Mouse (Mus musculus): Measurements from ENCODE around the gene Rbak. TPM values are rescaled to one million over a fixed set of nuclear protein-coding genes. Genes with fewer than 3 reads are reported as not detected.
A peak's percentile ranks its signal among the peaks of the same experiment; 100 is the strongest.

The Rbak gene
- polyA plus RNA-seq, 1 experiment from 2014 or later, result 14.4 TPM

DNA sequence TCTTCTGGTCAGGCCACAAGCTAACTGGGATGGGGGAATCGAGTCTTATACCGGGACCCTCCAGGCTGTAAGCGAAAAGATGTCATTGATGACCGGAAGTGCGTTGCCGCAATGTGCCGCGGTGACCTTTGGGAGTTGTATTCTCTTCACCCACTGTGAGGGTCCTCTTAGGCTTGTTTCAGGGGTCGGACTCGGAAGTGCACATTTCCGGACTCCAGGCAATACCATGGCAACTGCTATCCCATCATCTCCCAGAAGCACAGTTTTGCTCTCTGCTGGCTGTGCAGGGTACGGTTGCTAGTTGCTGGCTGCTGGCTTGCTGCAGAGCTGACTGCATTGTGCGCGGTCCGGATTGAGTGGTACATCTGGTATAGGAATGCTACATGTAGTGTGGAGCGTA is 51.5 kb downstream of the Rbak start:
- Histone ChIP-seq H3K4me1 (peaks cover 10% of the 10 kb centered on the region), H3K4me3 (no peak overlapping the region), H3K9me3 (peaks cover 8% of the 10 kb centered on the region; the same call in 1 of the 2 replicates), H3K27me3 (ENCODE audit: poor library complexity, severe bottlenecking) (no peaks in the 10 kb centered on the region), H3K36me3 (replicated peaks) (no peaks in the 10 kb centered on the region), H3K27ac (no peak overlapping the region)
- DNase-seq (ENCODE audit: extremely low spot score, low spot score), result no peak
- WGBS, result 87% methylated on average over 16 of the region's 16 CpGs

DNA sequence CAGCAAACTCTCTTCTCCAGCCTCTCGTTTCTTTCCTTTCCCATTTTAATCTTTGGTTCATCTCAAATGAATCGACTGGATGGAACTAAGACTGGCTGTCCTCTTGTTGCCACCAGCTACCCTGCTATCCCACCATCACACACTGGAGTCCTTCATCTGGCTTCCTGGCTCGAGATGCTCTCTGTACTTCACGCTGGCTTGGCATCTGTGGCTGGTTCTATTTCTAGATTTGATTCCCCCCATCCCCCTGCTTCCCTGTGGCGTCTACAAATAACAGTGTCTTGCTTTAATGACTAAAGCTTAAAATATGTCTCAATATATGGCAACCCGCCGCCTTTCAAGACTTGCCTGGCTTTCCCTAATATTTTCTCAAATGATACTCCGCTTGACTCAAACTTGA is 52.7 kb downstream of the Rbak start:
- H3K27ac ChIP-seq, result no peak overlapping the region
- no peaks in the 10 kb centered on the region for H3K27me3 ChIP-seq (ENCODE audit: poor library complexity, severe bottlenecking)
- peaks cover 10% of the 10 kb centered on the region for H3K4me1 ChIP-seq
- no peak overlapping the region for H3K4me3 ChIP-seq
- H3K9me3 ChIP-seq, result peaks cover 8% of the 10 kb centered on the region; the same call in 1 of the 2 replicates
- no peaks in the 10 kb centered on the region for H3K36me3 ChIP-seq (replicated peaks)
- DNase-seq (ENCODE audit: extremely low spot score, low spot score), result no peak
- WGBS, result 89% methylated on average over 8 of the region's 8 CpGs

DNA sequence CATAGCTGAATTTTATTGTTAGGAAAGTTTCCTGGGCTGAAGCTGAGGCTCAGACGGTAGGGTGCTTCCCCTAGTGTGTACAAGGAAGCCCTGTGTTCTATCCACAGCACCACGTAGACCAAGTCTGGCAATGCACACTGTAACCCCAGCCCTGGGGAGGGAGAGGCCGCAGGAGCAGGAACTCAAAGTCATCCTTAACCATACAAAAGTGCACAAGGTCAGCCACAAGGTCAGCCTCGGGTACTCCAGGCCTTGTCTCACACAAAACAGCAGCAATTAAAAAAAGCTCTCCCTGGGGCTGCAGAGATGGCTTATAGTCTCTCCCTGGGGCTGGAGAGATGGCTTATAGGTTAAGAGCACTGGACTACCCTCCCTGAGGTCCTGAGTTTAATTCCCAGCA is 53.7 kb downstream of the Rbak start:
- Histone ChIP-seq H3K9me3 (peaks cover 8% of the 10 kb centered on the region; the same call in 1 of the 2 replicates), H3K4me3 (no peak overlapping the region), H3K36me3 (replicated peaks) (no peaks in the 10 kb centered on the region), H3K27ac (no peak overlapping the region), H3K27me3 (ENCODE audit: poor library complexity, severe bottlenecking) (no peaks in the 10 kb centered on the region), H3K4me1 (peaks cover 10% of the 10 kb centered on the region)
- 71% methylated on average over 4 of the region's 4 CpGs for WGBS
- DNase-seq (ENCODE audit: extremely low spot score, low spot score), result no peak

DNA sequence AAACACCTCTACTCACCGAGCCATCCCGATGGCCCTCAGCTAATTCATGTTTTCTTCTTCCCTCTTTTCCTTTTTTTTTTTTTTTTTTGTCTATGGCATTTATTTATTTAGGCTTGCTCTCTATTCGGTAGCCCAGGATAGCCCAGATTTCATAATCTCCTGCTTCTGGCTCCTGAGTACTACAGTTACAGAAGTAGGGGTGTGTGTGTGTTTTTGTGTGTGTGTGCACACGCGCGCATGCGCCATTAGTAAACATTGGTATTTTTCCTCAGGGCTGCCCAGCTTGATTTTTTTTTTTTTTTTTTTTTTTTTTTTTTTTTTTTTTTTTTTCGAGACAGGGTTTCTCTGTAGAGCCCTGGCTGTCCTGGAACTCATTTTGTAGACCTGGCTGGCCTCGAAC is 54.5 kb downstream of the Rbak start:
- no peaks in the 10 kb centered on the region for H3K36me3 ChIP-seq (replicated peaks)
- H3K4me3 ChIP-seq, result no peak overlapping the region
- H3K9me3 ChIP-seq, result peaks cover 8% of the 10 kb centered on the region; the same call in 1 of the 2 replicates
- peaks cover 10% of the 10 kb centered on the region for H3K4me1 ChIP-seq
- no peaks in the 10 kb centered on the region for H3K27me3 ChIP-seq (ENCODE audit: poor library complexity, severe bottlenecking)
- no peak for DNase-seq (ENCODE audit: extremely low spot score, low spot score)
- 92% methylated on average over 9 of the region's 9 CpGs for WGBS
- H3K27ac ChIP-seq, result no peak overlapping the region

DNA sequence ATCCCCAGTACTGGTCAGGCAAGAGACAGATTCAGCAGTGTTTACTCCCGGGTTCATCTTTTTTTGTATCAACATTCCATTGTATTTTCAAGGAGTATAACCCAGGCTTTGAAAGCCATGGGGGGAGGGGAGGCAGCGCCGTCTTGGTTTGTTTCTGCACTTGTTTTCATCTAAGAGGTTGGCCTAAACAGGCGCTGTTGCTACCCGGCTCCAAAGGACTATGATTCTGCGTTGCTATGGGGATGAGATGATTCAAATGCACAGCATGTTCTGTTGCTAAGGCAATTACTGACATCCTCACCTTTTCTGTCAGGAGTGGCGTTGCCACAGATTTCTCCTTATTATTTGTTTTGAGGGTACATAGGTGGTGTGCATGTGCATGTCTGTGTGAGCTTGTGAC is 55.0 kb downstream of the Rbak start:
- peaks cover 10% of the 10 kb centered on the region for H3K4me1 ChIP-seq
- H3K27me3 ChIP-seq (ENCODE audit: poor library complexity, severe bottlenecking), result no peaks in the 10 kb centered on the region
- no peak overlapping the region for H3K4me3 ChIP-seq
- 0 out of 2 replicates have a peak overlapping the region, but pooled peaks have one; percentile 5 for H3K27ac ChIP-seq
- H3K9me3 ChIP-seq, result peaks cover 8% of the 10 kb centered on the region; the same call in 1 of the 2 replicates
- no peaks in the 10 kb centered on the region for H3K36me3 ChIP-seq (replicated peaks)
- WGBS, result 50% methylated on average over 7 of the region's 7 CpGs
- peak; percentile 20 for DNase-seq (ENCODE audit: extremely low spot score, low spot score)

DNA sequence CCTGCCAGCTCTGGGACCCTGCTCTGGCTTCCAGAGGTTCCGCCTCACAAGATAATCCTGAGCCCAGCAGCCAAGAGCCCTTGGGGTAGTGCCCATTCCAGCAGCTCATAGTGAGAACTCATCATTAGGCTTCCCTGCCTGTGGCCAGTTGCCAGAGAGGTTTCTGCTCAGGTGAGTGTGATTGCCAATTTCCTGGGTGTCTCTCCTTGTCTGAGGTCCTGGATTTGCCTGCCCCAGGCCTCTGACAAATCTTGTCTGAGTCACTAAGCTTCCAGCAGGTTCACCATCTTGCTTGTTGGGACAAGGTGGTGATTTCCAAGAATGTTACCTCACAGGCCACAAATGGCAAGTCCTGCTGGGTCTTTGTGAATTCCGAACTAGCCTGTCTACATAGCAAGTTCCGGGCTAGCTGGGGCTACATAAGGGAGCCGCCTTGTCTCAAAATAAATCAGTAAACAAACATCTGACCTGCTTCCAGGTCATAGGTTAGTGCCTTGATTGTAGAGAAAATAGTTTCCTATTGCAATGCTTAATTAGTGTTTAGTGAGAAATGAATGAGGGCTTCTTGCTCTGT is 55.7 kb downstream of the Rbak start:
- 79% methylated on average over 4 of the region's 4 CpGs for WGBS
- H3K27ac ChIP-seq, result 0 out of 2 replicates have a peak overlapping the region, but pooled peaks have one; percentile 5
- H3K4me3 ChIP-seq, result no peak overlapping the region
- H3K36me3 ChIP-seq (replicated peaks), result no peaks in the 10 kb centered on the region
- H3K27me3 ChIP-seq (ENCODE audit: poor library complexity, severe bottlenecking), result no peaks in the 10 kb centered on the region
- H3K4me1 ChIP-seq, result peaks cover 10% of the 10 kb centered on the region
- no peak for DNase-seq (ENCODE audit: extremely low spot score, low spot score)
- peaks cover 8% of the 10 kb centered on the region; the same call in 1 of the 2 replicates for H3K9me3 ChIP-seq

DNA sequence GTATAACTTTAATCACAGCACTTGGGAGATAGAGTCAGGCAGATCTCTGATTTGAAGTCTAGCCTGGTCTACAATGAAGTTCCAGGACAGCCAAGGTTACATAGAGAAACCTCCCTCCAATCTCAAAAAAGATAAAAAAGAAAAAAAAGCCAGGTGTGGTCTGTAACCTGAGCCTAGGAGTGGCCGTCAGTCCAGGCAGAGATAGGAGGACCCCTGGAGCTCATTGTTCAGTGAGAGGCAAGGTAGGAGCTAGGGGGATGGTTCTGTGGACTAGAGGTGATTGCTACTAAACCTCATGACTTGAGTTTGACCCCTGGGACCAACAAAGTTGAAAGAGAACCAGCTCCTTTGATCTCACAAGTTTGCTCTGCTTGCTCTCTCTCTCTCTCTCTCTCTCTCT is 57.9 kb downstream of the Rbak start:
- H3K36me3 ChIP-seq (replicated peaks), result no peaks in the 10 kb centered on the region
- no peaks in the 10 kb centered on the region for H3K27me3 ChIP-seq (ENCODE audit: poor library complexity, severe bottlenecking)
- H3K27ac ChIP-seq, result no peak overlapping the region
- no peak for DNase-seq (ENCODE audit: extremely low spot score, low spot score)
- H3K4me3 ChIP-seq, result no peak overlapping the region
- 35% methylated on average over 1 of the region's 1 CpGs for WGBS
- no peaks in the 10 kb centered on the region for H3K9me3 ChIP-seq
- H3K4me1 ChIP-seq, result peaks cover 10% of the 10 kb centered on the region

Small RNA genes within 50 kb of the gene (microRNA-seq; reads per million reads assigned to microRNA genes)
- gene Gm44405, result not detected

Other genes starting within 250 kb of the Rbak start
- gene Fscn1, start 220.4 kb downstream of the Rbak start, polyA plus RNA-seq (2016; fragmentation: Nextera tagmentation; extraction: Ambion mirVana), result 676 and 689 TPM in 2 replicates
- 44.4 and 48.0 TPM in 2 replicates for gene Rnf216, start 67.8 kb downstream of the Rbak start, polyA plus RNA-seq (2016; fragmentation: Nextera tagmentation; extraction: Ambion mirVana)
- gene Olfr718-ps1, start 33.2 kb downstream of the Rbak start, polyA plus RNA-seq (2016; fragmentation: Nextera tagmentation; extraction: Ambion mirVana), result 0.02 TPM in 1 of 2 replicates, not detected in the other
- gene Spdye4b, start 242 bp upstream of the Rbak start, polyA plus RNA-seq (2016; fragmentation: Nextera tagmentation; extraction: Ambion mirVana), result not detected in 2 replicates
- gene Spdye4a, start 46.1 kb upstream of the Rbak start, polyA plus RNA-seq (2016; fragmentation: Nextera tagmentation; extraction: Ambion mirVana), result not detected in 2 replicates
- gene Zfp12, start 54.4 kb upstream of the Rbak start, polyA plus RNA-seq (2016; fragmentation: Nextera tagmentation; extraction: Ambion mirVana), result 19.7 and 24.1 TPM in 2 replicates
- gene Zfp316, start 89.2 kb upstream of the Rbak start, polyA plus RNA-seq (2016; fragmentation: Nextera tagmentation; extraction: Ambion mirVana), result 3.1 and 3.4 TPM in 2 replicates
- gene Zfp853, start 112.8 kb upstream of the Rbak start, polyA plus RNA-seq (2016; fragmentation: Nextera tagmentation; extraction: Ambion mirVana), result not detected in 2 replicates
- 64.0 and 68.4 TPM in 2 replicates for gene E130309D02Rik, start 134.6 kb upstream of the Rbak start, polyA plus RNA-seq (2016; fragmentation: Nextera tagmentation; extraction: Ambion mirVana)
- 70.2 and 70.9 TPM in 2 replicates for gene Zdhhc4, start 148.5 kb upstream of the Rbak start, polyA plus RNA-seq (2016; fragmentation: Nextera tagmentation; extraction: Ambion mirVana)
- 0.19 and 0.37 TPM in 2 replicates for gene Grid2ip, start 176.6 kb upstream of the Rbak start, polyA plus RNA-seq (2016; fragmentation: Nextera tagmentation; extraction: Ambion mirVana)
- gene Kdelr2, start 223.1 kb upstream of the Rbak start, polyA plus RNA-seq (2016; fragmentation: Nextera tagmentation; extraction: Ambion mirVana), result 200 and 201 TPM in 2 replicates